Mouse (Mus musculus): Measurements from ENCODE around the gene Mrpl9. TPM values are rescaled to one million over a fixed set of nuclear protein-coding genes. Genes with fewer than 3 reads are reported as not detected.

Gene Mrpl9
- 10 to 100 TPM; 75.0 to 75.3 TPM for total RNA-seq (2021)
- long read RNA-seq, experiment 1, transcript Mrpl9-201 (7 exons, 1,612 nt) = major isoform, 65 of 78 reads
- long read RNA-seq, experiment 1, partial matches to known transcripts = 0 of 78 reads
- long read RNA-seq, experiment 1, other reads (novel, unspliced or antisense) = 13 of 78 reads
- long read RNA-seq, experiment 2, transcript Mrpl9-201 (7 exons, 1,612 nt) = major isoform, 117 of 129 reads
- long read RNA-seq, experiment 2, partial matches to known transcripts = 6 of 129 reads
- long read RNA-seq, experiment 2, other reads (novel, unspliced or antisense) = 6 of 129 reads

- peak; percentile 85 for DNase-seq (ENCODE audit: low spot score in 2 of 2)
Measured at GRCm38 (mm10) chr3:94442951-94443596, at the start of gene Mrpl9. Mrpl9 (plus strand) TSS chr3:94443318.

GRCm38 (mm10) chr3:94396336-94396735 is 46.8 kb upstream of the Mrpl9 start:
- DNase-seq (ENCODE audit: low spot score in 2 of 2) = no peak

GRCm38 (mm10) chr3:94396851-94397250 is 46.3 kb upstream of the Mrpl9 start:
- DNase-seq (ENCODE audit: low spot score in 2 of 2) = no peak

- no peak for DNase-seq (ENCODE audit: low spot score in 2 of 2)
Measured at GRCm38 (mm10) chr3:94398217-94398616, 44.9 kb upstream of the Mrpl9 start, which contains the start of gene Lingo4. Lingo4 (plus strand) TSS chr3:94398517.

- DNase-seq (ENCODE audit: low spot score in 2 of 2) = no peak
Measured at GRCm38 (mm10) chr3:94398943-94399481, 44.1 kb upstream of the Mrpl9 start.

- no peak for DNase-seq (ENCODE audit: low spot score in 2 of 2)
Measured at GRCm38 (mm10) chr3:94399663-94400310, 43.3 kb upstream of the Mrpl9 start.

- no peak for DNase-seq (ENCODE audit: low spot score in 2 of 2)
Measured at GRCm38 (mm10) chr3:94402451-94402850, 40.7 kb upstream of the Mrpl9 start.

- DNase-seq (ENCODE audit: low spot score in 2 of 2) = no peak
Measured at GRCm38 (mm10) chr3:94404366-94405054, 38.6 kb upstream of the Mrpl9 start.

- DNase-seq (ENCODE audit: low spot score in 2 of 2) = no peak
Measured at GRCm38 (mm10) chr3:94405561-94405960, 37.6 kb upstream of the Mrpl9 start.

- no peak for DNase-seq (ENCODE audit: low spot score in 2 of 2)
Measured at GRCm38 (mm10) chr3:94412530-94412929, 30.6 kb upstream of the Mrpl9 start.

GRCm38 (mm10) chr3:94413031-94413679 is 30.0 kb upstream of the Mrpl9 start, which contains the start of gene Tdrkh:
Tdrkh (plus strand) TSS chr3:94413273.
- DNase-seq (ENCODE audit: low spot score in 2 of 2) = peak; percentile 85 to 87

- DNase-seq (ENCODE audit: low spot score in 2 of 2) = no peak
Measured at GRCm38 (mm10) chr3:94430980-94431379, 12.1 kb upstream of the Mrpl9 start.

- no peak for DNase-seq (ENCODE audit: low spot score in 2 of 2)
Measured at GRCm38 (mm10) chr3:94434305-94434704, 8.8 kb upstream of the Mrpl9 start.

- no peak for DNase-seq (ENCODE audit: low spot score in 2 of 2)
Measured at GRCm38 (mm10) chr3:94436420-94436819, 6.7 kb upstream of the Mrpl9 start.

- no peak for DNase-seq (ENCODE audit: low spot score in 2 of 2)
Measured at GRCm38 (mm10) chr3:94441182-94441581, 1.9 kb upstream of the Mrpl9 start.

- no peak for DNase-seq (ENCODE audit: low spot score in 2 of 2)
Measured at GRCm38 (mm10) chr3:94443597-94443964, 463 bp downstream of the Mrpl9 start, which contains the start of gene Oaz3. Oaz3 (minus strand) TSS chr3:94443915.

- no peak for DNase-seq (ENCODE audit: low spot score in 2 of 2)
Measured at GRCm38 (mm10) chr3:94449377-94449776, 6.3 kb downstream of the Mrpl9 start.

GRCm38 (mm10) chr3:94456529-94457000 is 13.4 kb downstream of the Mrpl9 start:
- peak in 1 of 2 experiments; percentile 62 for DNase-seq (ENCODE audit: low spot score in 2 of 2)

- no peak for DNase-seq (ENCODE audit: low spot score in 2 of 2)
Measured at GRCm38 (mm10) chr3:94457055-94457454, 13.9 kb downstream of the Mrpl9 start.

- DNase-seq (ENCODE audit: low spot score in 2 of 2) = no peak
Measured at GRCm38 (mm10) chr3:94459834-94460233, 16.7 kb downstream of the Mrpl9 start.
